Mouse (Mus musculus) inflammation-experienced regulatory T-cells, adult 16 weeks (primary cell): ENCODE data around the gene Prr15l. TPM values are rescaled to one million over a fixed set of nuclear protein-coding genes. Genes with fewer than 3 reads are reported as not detected.

Source experiments
- polyA plus RNA-seq: library from polyadenylated mRNA; unstranded; fragments of 100-300 nt; shearing (Covaris generic); gene quantifications from one replicate; pipeline ENCODE4 v1.2.1, GENCODE M21; 2017

The Prr15l gene
- 0.23 TPM for polyA plus RNA-seq

DNA sequence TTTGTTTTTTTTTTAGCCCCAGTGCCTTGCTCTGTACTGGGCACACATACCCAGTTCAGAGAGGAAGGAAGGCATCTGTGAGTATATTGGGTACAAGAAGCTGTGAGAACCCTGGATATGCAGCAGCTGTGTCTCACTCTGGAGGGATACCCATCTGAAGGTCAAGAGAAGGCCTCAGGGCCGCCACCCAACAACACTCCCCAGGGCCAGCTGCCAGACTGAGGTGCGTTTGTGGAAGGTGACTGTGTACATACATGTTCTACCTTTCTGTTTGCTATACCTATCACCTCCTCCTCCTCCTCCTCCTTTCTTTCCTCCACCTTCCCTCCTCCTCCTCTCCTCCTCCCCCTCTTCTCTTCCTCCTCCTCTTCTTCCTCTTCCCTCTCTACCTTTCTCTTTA, at the start of gene Prr15l:
TSS of gene Prr15l (plus strand) at position 17 of the 400 bp plus-strand sequence.

DNA sequence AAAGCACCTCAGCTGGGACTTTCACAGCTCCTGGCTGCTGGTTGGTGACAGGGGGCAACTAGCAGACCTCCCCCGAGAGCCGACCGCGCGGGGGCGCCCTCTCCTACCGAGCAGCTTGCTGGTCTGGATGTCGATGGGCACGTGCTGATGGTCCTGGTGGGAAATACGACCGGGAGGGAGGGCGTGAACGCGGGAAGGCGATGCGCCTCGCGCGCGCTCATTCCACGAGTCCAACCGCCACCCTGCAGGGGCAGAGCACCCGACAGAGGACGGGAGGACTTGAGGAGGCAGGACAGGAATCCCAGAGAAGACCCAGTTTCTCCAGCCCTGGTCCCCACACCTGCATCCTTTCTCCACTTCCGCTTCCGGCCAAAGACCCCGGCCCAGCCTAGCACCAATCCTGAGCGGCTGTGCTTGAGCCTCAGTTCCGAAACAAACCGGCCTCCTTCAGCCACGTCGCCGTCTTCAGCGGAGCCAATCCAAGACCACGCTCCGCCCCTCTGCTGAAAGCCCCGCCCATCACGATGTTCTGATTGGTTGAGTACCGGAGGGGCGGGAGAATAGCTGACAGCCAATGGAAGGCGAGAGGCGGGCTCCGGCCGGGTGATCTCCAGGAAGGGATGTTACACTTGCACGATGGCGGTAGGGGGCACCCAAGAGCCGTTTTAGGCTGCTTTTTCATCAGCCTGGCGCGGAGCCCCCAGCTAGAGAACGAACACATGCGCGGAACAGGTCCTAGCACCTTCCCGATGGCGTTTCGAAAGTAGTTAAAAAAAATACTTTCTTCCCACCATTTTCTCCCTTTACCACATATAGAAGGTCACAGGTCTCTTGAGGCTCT, 11.6 kb upstream of the Prr15l start, which contains the start of gene Cdk5rap3:
TSS of gene Cdk5rap3 (minus strand) at position 453 of the 841 bp plus-strand sequence.

DNA sequence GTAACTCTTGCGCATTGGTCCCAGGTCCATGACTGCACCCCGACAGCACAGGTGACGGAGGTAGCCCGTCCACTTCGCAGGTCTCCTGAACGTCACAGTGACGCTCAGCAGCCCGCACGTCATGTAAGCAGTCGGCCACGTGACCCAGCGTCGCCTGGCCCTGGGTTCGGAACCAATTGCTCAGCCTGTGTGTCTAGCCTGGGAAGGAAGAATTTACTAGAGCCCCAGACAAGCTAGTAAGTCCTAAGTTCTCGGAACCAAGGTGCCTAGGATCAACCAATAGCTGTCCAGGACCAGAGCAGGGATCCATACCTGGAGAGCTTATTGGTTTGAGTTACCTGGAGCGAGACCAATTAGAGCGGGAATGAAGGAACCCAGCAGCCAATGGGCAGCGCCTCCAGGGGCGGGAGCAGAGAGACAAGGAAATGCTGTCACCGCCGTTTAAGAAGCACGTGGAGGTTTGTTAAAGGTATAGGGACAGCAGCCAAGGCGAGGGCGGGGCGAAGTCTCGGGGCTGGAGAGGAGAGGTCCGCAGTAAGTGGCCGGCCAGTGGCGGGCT, 15.9 kb downstream of the Prr15l start, which contains the start of gene Pnpo:
TSS of gene Pnpo (minus strand) at position 241 of the 559 bp plus-strand sequence.

DNA sequence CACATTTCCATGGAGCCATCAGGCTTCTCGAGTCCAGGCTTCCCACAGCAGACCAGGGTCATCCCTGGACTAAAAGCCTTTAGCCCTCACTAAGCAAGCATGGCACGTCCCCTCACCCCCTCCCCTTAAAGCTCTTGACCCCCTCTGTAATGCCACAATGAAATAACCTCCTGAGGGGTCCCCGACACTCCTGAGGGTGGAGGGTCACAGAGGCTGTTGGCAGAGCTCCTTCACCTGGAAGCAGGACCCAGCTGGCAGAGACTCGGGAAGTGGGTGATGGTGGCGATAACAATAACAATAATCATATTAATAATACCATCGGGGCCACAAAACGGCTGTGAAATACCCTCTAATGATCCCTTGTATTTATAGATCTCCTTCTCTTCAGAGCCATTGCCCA, 55.0 kb downstream of the Prr15l start, which contains the start of gene Sp2:
TSS of gene Sp2 (minus strand) at position 101 of the 400 bp plus-strand sequence.

Other genes with a start within 250 kb of the Prr15l start
- gene Snx11, start 150.5 kb upstream of the Prr15l start, polyA plus RNA-seq, result 42.5 TPM
- gene Cbx1, start 139.0 kb upstream of the Prr15l start, polyA plus RNA-seq, result 37.5 TPM
- 69.5 TPM for gene Nfe2l1, start 98.1 kb upstream of the Prr15l start, polyA plus RNA-seq
- gene Copz2, start 78.2 kb upstream of the Prr15l start, polyA plus RNA-seq, result not detected
- 107 TPM for gene Cdk5rap3, start 11.6 kb upstream of the Prr15l start, polyA plus RNA-seq
- gene Pnpo, start 15.9 kb downstream of the Prr15l start, polyA plus RNA-seq, result 44.9 TPM
- gene Sp2, start 54.9 kb downstream of the Prr15l start, polyA plus RNA-seq, result 71.0 TPM
- gene Sp6, start 85.3 kb downstream of the Prr15l start, polyA plus RNA-seq, result 10.6 TPM
- gene Scrn2, start 101.8 kb downstream of the Prr15l start, polyA plus RNA-seq, result 17.7 TPM
- gene Lrrc46, start 113.3 kb downstream of the Prr15l start, polyA plus RNA-seq, result not detected
- 82.0 TPM for gene Mrpl10, start 113.5 kb downstream of the Prr15l start, polyA plus RNA-seq
- 33.8 TPM for gene Osbpl7, start 122.5 kb downstream of the Prr15l start, polyA plus RNA-seq
- 10.0 TPM for gene Tbx21, start 187.2 kb downstream of the Prr15l start, polyA plus RNA-seq
- gene Tbkbp1, start 223.4 kb downstream of the Prr15l start, polyA plus RNA-seq, result not detected